Mouse (Mus musculus) c-Kit-negative CD71-positive TER-119-positive erythroid progenitor cells, embryonic 14.5 days (primary cell): Measurements from ENCODE around the gene Lrrc58.

Experiments
- DNase-seq: peaks from one replicate; pipeline ENCODE4 v3.0.0-alpha.2; 2013; ENCODE audit warnings: low read depth, low spot score

Lrrc58 gene

DNA sequence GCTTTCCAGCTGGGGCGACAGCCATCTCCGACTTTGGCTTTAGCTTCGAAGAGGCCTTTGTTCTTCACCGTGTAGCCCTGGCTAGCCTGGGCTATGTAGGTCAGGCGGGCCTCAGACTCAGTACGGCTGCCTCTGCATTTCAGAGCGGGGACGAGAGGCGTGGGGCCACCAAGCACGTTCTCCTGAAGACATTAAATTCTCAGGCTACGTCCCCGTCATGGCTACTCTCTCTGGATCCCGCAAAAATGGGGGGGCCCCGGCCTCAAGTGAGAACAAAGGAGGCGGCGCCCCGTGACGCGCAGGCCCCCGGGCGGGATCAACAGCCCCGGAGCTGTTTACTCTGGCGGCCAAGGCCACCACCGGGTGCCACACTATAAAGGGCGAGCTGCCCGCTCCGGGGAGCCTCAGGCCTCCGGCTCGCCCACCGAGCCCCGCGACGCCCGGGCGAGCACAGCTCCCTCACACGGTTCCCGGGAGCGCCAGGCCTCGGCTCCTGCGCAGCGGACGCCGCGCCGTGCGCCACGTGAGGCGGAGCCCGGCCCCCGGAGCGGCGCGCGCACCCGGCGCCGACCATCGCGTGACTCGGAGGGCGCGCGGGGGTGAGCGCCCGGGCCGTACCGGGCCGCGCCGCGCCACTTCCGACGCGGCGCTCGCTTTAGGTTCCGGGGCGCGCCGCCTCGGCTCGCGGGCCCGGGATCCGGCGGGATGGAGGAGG, at the start of gene Lrrc58:
Gene Lrrc58 (plus strand): TSS at position 599 of the 715 bp plus-strand sequence.
- DNase-seq = peak; percentile 5

DNA sequence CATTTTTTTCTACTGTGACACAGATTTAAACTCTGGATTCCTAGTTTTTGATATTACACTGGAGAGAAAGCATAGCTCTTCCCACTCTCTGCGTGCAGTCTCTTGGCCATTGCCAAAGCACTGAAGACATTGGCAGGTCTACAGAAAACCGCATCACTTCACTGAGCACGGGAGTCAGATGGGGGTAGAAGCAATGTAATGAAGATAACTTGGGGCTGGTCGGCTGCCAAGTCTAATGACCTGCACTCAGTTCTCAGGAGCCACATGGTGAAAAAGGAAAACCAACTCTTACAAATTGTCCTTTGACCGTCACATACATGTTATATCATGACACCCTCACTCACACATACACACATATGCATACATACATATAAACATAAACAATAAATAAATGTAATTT, 44.2 kb upstream of the Lrrc58 start:
- DNase-seq = no peak

DNA sequence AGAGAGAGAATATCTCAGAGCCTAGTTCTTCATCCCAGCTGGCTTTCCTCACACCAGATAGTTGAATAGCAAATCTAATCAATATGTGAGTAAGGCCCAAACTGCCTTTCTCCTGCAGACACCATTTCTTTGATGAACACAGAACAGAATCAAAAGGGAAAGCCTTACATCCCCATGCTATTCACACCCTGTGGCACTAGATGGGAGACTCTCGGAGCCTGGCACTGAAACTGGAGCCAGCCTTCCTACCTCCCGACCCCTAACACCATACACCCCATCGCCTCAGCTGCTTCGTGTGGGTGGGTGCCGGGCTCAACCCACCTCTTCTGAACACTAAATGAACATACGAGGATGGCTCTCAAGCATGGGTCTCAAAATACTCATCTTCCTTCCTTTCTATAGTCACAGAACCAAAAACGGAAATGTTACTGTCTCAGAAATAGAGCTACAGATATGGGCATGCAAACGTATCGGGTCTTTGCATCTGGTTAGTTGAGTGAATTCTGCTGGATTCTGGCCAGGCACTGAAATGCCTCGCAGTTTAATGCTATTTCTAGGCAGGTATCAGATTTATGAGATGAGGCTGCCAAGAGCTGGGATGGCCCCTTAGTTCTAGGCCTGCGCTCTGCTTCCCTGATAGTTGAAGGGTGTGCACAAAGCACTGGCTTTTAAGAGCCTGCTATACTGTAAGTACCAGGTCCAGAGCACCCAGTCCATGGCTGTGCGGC, 43.2 kb upstream of the Lrrc58 start:
- DNase-seq = no peak

DNA sequence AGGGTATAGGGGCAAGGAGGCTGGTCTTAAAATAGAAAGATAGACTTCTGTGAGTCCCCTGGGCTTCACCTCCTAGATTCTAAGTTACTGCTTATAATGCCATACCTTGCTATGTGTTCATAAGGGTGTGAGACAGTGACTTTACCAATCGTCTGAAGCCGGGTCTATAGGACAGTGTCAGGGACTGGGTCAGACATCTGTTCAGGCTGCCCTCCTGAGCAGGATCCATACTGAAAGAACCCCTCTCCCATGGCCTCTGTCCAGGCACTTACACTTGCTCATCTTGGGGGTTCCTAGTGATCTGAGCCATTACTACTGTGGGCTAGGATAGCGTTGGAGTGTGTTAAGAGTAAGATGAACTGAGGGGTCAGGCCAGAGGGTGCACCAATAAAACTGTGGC, 41.9 kb upstream of the Lrrc58 start:
- no peak for DNase-seq

DNA sequence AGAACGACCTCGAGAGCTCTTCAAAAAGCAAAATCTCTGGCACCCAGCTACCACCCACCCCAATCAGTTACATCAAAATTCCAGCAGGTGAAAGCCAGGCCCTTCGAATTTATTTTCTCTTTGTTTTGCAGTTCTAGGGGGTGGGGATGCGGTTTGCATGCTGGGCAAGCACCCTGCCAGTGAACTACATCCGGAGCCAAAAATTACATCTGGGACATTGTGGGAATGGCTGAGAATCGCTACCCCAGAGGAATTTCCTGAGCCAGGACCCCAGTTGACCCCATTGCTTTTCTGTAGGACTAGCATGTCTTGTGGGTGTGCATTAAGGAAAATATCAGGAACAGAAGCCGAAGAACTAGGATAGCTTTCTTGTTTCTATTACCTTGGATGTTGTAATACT, 37.1 kb upstream of the Lrrc58 start:
- no peak for DNase-seq

DNA sequence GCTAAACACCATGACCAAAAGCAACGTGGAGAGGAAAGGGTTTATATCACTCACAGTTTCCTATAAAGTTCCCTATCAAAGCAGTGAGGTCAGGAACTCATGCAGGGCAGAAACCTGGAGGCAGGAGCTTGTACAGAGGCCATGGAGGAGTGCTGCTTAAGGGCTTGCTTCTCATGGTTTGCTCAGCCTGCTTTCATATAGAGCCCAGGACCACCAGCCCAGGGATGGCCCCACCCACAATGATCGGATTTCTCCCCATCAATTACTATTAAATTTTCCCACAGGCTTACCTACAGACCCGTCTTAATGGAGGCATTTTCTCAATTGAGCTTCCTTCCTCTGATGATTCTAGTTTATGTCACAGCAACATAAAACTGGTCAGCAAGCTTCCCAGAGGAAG, 30.6 kb upstream of the Lrrc58 start:
- no peak for DNase-seq

DNA sequence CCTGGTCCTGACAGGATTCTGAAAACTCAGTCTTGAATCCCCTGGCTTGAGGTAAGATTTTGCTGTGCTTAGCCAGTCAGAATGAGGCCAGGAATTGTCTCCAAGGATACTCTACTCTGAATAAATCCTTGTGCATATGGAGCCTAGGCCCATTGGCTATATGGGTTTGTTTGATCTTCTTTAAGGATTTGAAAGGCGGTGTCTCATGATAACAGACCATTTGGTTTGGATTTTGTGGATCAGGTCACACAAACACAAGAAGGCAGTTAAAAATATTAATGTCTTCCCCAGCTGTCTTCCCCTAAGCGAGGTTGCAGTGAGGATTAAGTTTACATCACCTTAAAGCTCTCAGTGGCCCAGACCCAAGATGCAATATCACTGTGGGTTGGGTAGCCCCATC, 25.8 kb upstream of the Lrrc58 start:
- DNase-seq = no peak

DNA sequence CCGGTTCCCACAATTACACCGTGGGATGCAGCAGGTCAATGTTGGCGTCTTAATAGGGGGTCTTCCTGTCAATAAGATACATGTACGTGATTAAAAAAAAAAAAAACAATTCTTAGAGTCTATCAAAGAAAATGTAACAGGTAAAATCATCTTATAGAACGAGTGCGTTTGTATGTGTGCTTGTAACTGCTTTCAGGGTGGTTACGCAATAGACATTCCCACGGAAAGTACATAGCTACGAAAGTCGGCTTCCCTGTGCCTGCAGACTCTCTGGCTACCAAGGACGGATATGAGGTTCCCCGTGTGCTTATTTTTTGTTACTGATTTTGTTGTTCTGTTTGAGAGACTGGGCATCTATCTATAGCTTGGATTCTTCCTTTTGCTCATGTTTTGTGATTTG, 24.4 kb upstream of the Lrrc58 start:
- no peak for DNase-seq

DNA sequence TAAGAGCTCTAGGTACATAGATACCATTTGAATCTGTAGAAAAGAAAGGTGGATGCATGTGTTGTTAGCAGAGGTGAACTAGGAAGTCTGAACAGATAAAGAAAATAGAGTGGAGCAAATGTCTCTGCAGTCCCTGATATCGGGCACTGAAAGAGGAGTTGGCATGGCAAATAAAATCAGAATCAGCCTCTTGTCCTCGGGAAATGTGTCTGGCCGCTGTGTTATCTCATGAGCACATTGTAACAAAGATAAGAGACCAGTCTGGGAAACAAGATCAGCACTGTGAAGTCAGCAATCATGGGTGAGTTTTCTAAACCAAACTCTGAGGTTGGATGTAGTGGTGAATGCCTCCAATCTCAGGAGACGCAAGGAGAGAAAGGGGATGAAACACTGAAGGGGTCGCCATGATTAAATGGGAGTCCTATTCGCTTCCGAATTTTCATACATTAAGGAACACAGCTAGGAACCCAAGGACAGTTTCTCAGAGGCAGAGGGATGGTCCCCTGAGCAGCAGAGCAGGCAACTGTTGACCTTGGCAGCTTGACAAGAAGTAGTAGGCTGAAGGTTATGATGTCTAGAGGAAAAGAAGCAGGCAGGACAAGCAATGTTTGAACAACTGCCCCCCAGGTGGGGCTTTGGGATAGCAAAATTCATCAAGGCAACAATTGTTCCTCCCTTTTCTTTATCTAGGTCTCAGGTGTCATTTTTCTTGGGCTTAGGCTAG, 22.8 kb upstream of the Lrrc58 start:
- DNase-seq = no peak

DNA sequence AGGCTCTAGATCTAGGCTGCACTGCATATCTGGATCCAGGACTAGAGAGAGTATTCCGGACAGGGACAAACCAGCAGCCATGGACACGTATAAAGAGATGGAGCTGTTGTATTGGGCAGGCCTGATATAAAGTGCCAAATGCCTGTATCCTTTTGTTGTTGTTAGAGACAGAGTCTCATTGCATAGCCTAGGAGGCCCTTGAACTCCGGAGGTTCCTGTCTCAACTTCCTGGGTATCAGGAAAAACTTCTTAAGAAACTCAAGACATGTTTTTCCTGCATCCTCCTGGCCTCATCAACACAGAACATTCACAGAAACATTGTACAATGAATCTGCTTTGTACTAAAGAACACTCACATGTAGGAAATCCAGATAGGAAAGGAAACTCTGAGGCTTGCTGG, 21.1 kb upstream of the Lrrc58 start:
- DNase-seq = no peak

DNA sequence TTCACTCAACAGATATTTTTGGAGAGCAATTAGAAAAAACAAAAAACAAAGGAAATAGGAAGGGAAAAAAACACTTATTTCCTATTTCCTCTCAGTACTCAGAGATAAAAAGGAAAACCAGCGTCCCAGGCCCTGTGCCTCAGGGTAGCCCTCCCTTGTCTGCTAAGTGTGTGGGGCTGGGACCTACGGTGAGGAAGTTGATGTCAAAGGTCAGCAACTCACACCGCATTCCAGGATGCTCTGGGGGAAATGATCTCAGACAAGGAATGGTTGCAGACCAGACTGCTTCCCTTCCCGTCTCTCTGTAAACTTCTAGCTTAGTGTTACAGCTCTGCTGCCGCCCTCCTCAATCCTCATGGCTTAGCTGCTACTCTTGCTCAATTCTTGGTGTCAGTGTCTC, 16.8 kb upstream of the Lrrc58 start:
- DNase-seq = no peak

DNA sequence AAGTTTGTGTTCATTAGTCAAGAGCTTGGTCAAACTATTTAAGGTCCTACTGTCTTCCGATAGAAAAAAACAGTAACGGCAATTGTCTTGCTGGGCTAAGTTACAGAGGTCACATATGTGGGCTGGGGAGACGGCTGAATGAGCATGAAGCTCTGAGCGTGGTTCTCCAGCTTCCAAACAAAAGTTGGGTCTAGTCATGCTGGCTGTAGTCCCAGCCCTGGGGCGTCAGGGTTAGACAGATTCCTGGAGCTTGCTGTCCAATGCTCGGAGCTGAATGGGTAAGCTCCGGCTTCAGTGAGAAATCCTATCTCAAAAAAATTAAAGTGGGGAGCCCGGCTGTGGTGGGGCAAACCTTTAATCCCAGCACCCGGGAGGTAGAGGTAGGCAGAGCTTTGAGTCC, 14.9 kb upstream of the Lrrc58 start:
- DNase-seq = no peak

DNA sequence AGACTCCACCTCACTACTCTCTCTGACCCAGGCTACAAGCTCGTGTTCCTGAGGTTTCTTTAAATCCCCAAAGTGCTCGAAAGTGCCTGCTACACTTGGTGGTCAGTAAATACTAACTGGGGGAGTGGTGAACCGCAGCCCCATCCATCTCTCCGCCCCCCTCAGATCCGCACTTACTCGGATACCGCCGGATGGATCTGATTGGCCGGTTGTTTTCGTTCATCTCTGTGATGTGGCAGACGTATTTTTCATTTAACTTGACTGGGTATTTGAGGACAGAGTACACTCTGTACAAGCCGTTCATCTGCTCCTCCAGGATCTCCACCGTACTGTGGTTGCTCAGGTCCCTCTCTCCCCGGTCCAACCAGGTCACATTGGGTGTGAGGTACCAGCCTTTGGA, 14.1 kb upstream of the Lrrc58 start:
- no peak for DNase-seq

DNA sequence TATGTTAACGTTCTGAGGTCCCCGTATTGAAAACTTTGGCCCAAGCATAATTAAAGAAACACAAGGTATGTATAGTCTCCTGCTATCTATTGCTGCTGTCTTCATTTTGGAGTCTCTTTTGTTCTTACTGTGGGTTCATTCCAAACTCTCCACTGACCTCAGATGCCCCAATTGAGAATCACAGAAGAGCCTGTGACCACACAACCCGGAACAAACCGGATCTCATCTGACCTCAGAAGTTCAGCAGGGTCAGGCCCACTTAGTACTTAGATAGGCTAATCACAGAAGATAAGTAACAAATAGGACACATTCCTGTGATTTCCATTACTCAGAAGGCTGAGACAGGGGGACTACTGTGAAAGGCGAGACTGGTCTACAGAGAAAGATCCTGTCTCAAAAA, 13.6 kb upstream of the Lrrc58 start:
- DNase-seq = no peak

DNA sequence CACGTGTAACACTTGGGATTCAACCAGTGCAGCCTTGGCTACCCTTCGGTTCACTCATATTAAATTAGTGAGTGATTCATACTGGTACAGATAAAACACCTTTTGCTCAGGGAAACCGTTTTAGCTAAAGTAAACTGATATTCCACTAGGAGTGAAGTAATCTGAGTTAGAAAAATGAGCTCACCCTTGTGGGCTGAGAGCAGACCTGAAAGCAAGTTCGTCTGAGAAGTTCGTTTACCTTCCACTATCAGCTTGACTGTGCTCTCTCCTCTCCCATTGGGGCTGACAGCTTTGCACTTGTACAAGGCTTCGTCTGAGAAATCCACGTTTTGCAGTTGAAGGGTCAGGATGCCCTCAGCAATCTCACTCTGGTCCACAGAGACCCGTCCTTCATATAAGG, 12.6 kb upstream of the Lrrc58 start:
- DNase-seq = no peak

DNA sequence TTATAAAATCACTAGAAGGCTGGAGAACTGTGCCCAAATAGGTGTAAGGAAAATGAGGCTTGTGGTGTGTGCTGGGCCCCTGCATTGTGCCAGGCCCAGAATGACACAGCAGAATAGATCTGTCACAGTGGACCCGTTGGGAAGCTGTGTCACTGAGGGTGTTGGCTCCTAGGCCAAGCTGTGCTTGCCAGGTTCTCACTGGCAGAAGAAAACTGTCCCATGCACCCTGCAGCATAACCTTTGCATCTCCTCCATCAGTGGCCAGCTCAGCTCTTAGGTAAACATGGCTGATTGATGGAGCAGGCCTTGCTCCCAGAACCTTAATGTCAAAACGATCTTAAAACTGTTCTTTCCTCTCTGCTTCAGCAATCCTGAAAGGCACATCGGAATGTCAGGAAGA, 11.9 kb upstream of the Lrrc58 start:
- DNase-seq = no peak

DNA sequence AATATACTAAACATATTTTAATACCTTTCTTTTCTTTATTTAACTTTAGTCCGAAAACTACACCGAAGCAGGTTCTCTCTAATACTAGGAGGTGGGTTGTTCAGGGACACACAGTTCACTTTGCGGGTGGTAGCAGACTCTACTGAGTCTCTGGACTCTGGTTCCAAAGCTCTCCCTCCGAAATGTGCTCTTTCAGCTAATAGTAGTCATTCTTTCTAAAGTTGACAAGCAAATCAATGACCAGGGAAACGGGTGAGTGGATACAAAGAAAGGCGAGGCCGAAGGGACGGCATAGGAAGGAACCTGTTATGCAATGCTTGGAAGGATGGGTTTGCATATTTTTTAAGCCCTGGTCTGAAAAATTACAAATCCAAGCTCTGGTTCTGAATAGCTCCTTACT, 10.7 kb upstream of the Lrrc58 start:
- no peak for DNase-seq

DNA sequence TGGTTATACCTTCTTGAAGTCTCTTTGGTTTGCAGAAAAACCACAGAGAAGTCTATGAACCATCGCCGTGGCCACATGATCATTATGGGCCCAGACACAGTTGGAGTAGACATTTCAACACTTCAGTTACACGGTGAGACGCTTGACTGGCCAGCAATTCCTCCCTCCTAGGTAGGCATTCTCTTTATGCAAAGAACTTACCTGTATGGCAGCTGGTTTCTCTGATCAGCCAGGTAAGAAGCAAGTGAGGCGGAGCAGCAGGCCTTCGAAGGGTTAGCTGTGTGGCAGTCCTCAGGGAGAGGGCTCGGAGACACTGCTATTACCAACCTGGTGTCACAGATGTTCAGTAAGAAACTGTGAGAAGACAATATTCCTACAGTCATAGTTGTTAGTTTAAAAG, 8.0 kb upstream of the Lrrc58 start:
- DNase-seq = no peak

DNA sequence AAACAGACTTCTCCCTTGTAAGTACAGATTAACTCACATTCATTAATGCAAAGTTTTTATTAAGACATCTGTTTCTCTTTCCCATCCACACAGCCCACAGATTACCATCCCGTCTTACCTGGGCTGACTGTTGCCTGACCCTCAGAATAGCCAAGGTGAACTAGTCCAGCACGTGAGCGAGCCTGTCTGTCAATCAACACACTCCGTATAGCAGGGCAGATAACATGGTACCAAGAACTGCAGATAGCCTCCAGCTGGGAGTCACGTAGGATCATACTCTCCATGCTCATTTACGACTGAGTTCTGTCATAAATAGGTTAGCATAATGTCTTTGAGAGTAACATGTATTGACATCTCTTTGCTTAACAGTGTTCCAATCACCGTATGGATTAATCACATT, 7.2 kb upstream of the Lrrc58 start, which contains the start of gene Gm36028:
Gene Gm36028 (minus strand): TSS at position 118 of the 400 bp plus-strand sequence.
- DNase-seq = no peak

DNA sequence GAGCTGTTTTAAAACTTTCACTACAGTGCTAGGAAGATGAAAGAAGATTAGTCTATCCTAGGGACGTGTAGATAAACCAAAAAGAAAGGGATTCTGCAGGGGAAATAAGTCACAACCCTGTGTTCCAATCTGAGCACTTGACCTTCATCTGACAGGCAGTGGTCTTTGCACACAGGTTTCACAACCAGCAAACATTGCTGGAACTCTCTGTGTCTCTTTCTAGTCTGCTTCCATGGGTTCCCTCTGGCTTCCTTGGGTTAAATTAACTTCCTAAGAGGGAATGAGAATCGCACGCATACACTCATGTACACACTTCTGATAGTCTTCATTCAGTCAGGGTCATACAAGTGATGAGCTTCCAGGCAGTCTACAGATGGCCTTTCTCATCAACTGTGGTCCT, 4.3 kb upstream of the Lrrc58 start:
- no peak for DNase-seq

DNA sequence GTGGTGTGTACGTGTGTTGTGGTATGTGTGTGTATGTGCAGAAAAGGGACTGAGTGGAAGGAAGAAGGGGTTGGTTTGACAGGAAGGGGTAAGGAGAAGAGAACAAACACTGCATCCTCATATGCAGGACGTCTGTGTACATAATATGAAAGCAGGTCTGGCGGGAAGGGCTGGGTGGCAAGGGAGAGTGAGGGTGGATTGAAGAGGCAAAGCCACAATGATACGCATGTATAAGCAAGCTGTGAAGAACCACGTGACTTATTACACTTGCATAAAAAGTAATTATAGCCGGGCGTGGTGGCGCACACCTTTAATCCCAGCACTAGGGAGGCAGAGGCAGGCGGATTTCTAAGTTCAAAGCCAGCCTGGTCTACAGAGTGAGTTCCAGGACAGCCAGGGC, 2.3 kb upstream of the Lrrc58 start:
- DNase-seq = no peak

DNA sequence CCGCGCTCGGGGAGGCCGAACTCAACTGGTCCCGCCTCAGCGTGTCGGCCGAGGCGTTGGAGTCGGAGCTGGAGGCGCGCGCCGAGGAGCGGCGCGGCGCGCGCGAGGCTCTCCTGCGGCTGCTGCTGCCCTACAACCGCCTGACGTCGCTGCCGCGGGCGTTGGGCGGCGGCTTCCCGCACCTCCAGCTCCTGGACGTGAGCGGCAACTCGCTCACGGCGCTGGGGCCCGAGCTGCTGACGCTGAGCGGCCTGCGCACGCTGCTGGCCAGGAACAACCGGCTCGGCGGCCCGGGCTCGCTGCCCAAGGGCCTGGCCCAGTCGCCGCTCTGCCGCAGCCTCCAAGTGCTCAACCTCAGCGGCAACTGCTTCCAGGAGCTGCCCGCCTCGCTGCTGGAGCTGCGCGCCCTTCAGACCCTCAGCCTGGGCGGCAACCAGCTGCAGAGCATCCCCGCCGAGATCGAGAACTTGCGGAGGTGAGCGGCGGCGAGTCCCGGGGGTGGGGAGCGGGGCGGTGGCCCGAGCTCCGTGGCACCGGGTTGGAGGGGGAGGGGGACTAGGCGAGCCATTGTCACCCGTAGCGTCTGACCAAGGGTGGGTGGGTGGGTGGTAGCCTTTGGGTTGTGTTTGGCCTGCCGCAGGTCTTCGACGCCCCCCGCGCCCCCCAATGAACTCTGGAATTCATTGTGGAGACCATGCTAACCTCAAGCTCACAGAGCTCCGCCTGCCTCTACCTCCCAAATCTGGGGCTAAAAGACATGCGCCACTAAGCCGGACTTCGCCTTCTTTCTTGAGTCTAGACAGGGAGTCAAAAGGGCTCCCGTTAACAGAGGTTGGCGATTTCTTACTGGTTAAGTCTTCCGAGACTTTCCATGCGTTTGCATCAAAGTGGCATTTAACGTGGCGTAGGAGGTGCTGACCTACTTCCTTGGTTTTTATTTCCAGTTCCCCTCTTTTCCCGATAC, 599 bp downstream of the Lrrc58 start:
- DNase-seq = peak; percentile 5
